Mouse (Mus musculus) testis, postnatal 10 days (tissue): ENCODE data around the gene Gm15448.
"Not testable (repeated sequence)": the region's sequence is repeated elsewhere in the genome, so short reads cannot be mapped to it uniquely, and the experiment has no call there.

ENCODE experiments used
- DNase-seq: peaks from one replicate; pipeline ENCODE4 v3.0.0; 2021; ENCODE audit warnings: low spot score

Gm15448 gene

DNA sequence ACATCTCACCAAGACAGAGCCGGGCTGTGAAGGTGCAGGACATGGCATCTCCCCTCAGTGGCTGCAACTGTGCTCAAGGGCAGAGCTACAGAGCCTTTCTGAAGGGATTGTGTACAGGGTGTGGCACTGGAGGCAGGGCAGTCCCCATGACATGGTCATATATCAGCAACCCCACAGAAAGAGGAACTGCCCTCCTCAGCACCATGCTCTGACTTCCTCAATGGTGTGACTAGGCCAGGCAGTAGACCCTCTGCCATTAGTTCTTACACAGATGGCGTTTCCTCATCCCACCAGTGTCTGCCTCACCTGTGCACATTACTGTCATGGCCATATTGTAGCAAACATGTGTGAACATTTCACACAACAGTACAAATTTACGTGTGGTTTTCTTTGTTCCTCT is at the start of gene Gm15448:
Gene Gm15448 (minus strand): TSS at position 89 of the 400 bp plus-strand sequence.
- DNase-seq = not testable (repeated sequence)

DNA sequence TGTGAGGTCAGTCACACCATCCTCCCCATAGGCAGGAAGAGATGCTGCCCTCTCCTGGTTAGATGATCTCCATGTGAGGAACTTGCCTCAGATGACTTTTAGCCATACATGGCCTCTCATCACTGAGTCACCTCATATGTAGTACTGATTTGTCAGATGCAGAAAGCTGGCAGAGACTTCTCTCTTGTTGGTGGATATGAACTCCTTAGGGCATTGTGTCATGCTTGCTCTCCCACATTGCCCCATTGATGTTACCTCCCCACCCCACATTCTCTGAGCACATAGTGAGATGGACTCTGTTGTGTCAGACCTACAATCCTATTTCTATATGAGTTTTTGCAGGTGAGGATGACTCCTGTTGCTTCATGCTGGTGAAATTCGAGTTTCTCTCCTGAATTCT is 49.5 kb upstream of the Gm15448 start:
- not testable (repeated sequence) for DNase-seq

DNA sequence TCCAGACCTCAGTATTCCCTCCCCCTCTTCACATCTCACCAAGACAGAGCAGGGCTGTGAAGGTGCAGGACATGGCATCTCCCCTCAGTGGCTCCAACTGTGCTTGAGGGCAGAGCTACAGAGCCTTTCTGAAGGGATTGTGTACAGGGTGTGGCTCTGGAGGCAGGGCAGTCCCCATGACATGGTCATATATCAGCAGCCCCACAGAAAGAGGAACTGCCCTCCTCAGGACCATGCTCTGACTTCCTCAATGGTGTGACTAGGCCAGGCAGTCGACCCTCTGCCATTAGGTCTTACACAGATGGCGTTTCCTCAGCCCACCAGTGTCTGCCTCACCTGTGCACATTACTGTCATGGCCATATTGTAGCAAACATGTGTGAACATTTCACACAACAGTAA is 19.5 kb upstream of the Gm15448 start, which contains the start of gene Pira2:
Gene Pira2 (minus strand): TSS at position 101 of the 400 bp plus-strand sequence.
- not testable (repeated sequence) for DNase-seq

DNA sequence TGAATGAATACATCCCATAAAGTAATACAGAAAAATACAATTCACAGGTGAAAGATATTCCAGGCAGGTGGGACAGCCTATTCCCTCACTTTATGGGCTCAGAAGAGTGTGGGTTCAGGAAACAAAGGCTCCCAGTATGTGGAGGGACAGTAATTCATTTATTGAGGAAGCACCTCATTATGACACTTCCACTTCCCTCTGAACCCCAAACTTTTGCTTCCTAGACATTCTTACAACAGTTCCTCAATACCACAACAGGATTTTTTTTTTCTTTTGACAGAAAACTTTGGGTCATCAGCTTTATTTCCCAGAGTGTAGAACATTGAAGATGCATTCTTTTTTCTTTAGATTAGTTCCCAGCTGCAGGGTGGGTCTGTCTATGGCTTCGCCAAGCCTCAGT is 12.4 kb upstream of the Gm15448 start:
- not testable (repeated sequence) for DNase-seq

DNA sequence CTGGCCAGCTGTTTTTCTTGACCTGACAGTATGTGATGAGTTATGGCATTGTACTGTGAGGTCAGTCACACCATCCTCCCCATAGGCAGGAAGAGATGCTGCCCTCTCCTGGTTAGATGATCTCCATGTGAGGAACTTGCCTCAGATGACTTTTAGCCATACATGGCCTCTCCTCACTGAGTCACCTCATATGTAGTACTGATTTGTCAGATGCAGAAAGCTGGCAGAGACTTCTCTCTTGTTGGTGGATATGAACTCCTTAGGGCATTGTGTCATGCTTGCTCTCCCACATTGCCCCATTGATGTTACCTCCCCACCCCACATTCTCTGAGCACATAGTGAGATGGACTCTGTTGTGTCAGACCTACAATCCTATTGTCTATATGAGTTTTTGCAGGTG is 5.1 kb upstream of the Gm15448 start:
- not testable (repeated sequence) for DNase-seq

DNA sequence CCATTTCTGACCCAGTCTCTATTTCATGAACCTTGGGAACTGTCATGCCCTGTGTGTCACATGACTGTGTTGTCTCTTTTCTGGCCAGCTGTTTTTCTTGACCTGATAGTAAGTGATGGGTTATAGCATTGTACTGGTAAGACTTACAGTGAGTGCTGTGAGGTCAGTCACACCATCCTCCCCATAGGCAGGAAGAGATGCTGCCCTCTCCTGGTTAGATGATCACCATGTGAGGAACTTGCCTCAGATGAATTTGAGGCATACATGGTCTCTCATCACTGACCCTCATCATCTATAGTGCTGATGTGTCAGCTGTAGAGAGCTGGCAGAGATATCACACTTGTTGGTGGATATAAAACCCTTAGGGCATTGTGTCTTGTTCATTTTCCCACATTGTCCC is 13.6 kb downstream of the Gm15448 start:
- DNase-seq = not testable (repeated sequence)

DNA sequence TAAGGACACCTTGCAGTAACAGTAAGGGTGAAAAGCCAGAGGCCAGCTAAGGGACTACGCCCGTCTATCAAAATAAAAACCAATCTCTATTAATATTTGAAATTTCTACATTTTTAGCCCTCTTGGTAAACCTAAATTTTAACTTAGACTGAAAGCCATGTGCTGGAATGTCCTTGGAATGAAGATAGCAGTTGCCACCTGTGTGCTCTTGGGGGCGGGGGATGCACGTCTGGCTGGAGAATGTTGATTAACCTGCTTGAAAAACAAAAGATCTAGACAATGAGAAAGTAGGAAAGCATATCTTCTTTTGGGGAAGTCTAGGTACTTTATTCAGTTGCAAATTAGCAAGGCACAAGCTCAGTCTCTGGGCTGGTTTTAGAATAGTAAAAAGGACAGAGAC is 22.6 kb downstream of the Gm15448 start:
- DNase-seq = not testable (repeated sequence)

DNA sequence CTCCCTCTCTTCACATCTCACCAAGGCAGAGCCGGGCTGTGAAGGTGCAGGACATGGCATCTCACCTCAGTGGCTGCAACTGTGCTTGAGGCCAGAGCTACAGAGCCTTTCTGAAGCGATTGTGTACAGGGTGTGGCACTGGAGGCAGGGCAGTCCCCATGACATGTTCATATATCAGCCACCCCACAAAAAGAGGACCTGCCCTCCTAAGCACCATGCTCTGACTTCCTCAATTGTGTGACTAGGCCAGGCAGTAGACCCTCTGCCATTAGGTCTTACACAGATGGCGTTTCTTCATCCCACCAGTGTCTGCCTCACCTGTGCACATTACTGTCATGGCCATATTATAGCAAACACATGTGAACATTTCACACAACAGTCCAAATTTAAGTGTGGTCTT is 25.5 kb downstream of the Gm15448 start:
- DNase-seq = not testable (repeated sequence)

DNA sequence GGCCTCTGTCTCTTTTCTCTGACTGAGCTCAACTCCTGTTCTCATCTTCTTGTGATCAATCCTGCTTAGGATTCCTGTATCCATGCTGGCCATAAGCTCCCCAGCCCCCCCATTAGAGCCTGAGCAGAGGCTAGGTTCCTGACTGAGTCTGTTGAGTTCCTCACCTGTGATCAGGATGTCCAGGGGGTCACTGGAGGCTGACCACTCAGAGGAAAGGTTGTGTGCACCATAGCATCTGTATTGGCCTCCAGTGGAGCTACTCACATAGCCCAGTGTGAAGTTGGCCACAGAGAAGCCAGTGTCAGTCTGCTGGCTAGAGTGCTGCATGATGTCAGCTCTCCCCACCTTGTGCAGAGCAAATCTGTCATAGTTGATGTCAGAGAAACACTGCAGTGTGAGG is 29.2 kb downstream of the Gm15448 start:
- not testable (repeated sequence) for DNase-seq
